ENCODE assay signal across 8 mouse cellular contexts in the genomic region with DNA sequence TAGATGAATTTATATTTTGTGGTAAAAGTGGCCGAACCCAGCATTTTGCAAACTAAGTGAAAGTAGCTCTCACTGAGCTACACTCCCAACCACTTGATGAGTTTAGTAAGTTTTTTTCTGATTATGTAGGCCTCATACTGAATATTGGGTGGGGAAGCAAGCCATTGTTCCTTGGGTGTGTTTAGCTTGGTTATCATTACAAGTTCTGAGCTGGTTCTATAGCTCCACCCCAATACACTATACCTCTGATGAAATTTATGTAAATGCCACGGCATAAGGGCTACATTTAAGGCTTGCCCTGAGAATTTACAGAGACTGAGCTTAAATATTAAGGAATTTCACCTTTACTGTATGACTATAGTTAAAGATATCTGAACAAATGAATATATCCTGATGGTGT. TPM values are rescaled to one million over a fixed set of nuclear protein-coding genes. Genes with fewer than 3 reads are reported as not detected.
DNase-seq lines count a peak whose midpoint lies in the region; ATAC-seq lines count a peak whose summit lies in the region.

No protein-coding gene starts in this region.

- H3K4me2 ChIP-seq in liver, embryonic 11.5 days = peak overlapping the region; percentile 63
- peak overlapping the region; percentile 84 for H3K4me2 ChIP-seq in embryonic facial prominence, embryonic 14.5 days (ENCODE audit: low read depth, low read length)
- H3K4me2 ChIP-seq in neural tube, embryonic 12.5 days (replicated peaks) = peak overlapping the region; percentile 69

- DNase-seq in liver, embryonic 11.5 days (ENCODE audit: low spot score) = no peak
- no peak for DNase-seq in liver
- no peak for DNase-seq in embryonic facial prominence, embryonic 14.5 days (ENCODE audit: low spot score)
- DNase-seq in limb, embryonic 10.5 days (ENCODE audit: low spot score) = no peak
- no peak for DNase-seq in adrenal gland, postnatal 10 days
- no peak for DNase-seq in cerebellum, postnatal 36 days

- H3K9me3 ChIP-seq in liver, embryonic 11.5 days (ENCODE audit: control insufficient read depth, low read length) = no peaks in the 10 kb centered on the region
- H3K9me3 ChIP-seq in embryonic facial prominence, embryonic 14.5 days (ENCODE audit: control insufficient read depth, low read length) = no peaks in the 10 kb centered on the region
- no peaks in the 10 kb centered on the region for H3K9me3 ChIP-seq in limb, embryonic 10.5 days (replicated peaks)
- H3K9me3 ChIP-seq in neural tube, embryonic 12.5 days = no peaks in the 10 kb centered on the region

- H3K36me3 ChIP-seq in liver, embryonic 11.5 days (ENCODE audit: control insufficient read depth, insufficient read depth, low read length) = peaks cover 13% of the 10 kb centered on the region; the same call in 1 of the 2 replicates
- H3K36me3 ChIP-seq in embryonic facial prominence, embryonic 14.5 days (ENCODE audit: control insufficient read depth, insufficient read depth, low read length) = peaks cover 28% of the 10 kb centered on the region
- peaks cover 38% of the 10 kb centered on the region for H3K36me3 ChIP-seq in limb, embryonic 10.5 days
- peaks cover 16% of the 10 kb centered on the region for H3K36me3 ChIP-seq in neural tube, embryonic 12.5 days

- H3K4me3 ChIP-seq in liver, embryonic 11.5 days (ENCODE audit: low read depth, low read length) = peak overlapping the region; percentile 100
- H3K4me3 ChIP-seq in embryonic facial prominence, embryonic 14.5 days (ENCODE audit: low read depth, low read length) = peak overlapping the region; percentile 100
- H3K4me3 ChIP-seq in limb, embryonic 10.5 days = peak overlapping the region; percentile 90
- no peak overlapping the region for H3K4me3 ChIP-seq in neural tube, embryonic 12.5 days

- peaks cover 8% of the 10 kb centered on the region; the same call in 1 of the 2 replicates for H3K4me1 ChIP-seq in liver, embryonic 11.5 days (replicated peaks; ENCODE audit: control insufficient read depth, insufficient read depth, low read length)
- H3K4me1 ChIP-seq in embryonic facial prominence, embryonic 14.5 days (ENCODE audit: control insufficient read depth, insufficient read depth, low read length) = peaks cover 3% of the 10 kb centered on the region
- peaks cover 10% of the 10 kb centered on the region; the same call in 1 of the 2 replicates for H3K4me1 ChIP-seq in limb, embryonic 10.5 days
- H3K4me1 ChIP-seq in neural tube, embryonic 12.5 days = peaks cover 10% of the 10 kb centered on the region

- no peak for ATAC-seq in liver, embryonic 11.5 days (replicated peaks; ENCODE audit: low FRiP score)
- ATAC-seq in embryonic facial prominence, embryonic 14.5 days (ENCODE audit: low read depth) = no peak
- ATAC-seq in neural tube, embryonic 12.5 days (ENCODE audit: low FRiP score, low read depth) = no peak
- no peak for ATAC-seq in inflammation-experienced regulatory T-cells, adult 6 months

- peak overlapping the region; percentile 41 for H3K9ac ChIP-seq in liver, embryonic 11.5 days (ENCODE audit: low read depth, low read length)
- H3K9ac ChIP-seq in embryonic facial prominence, embryonic 14.5 days (ENCODE audit: low read depth, low read length) = peak overlapping the region; percentile 21; the same call in 1 of the 2 replicates
- no peak overlapping the region for H3K9ac ChIP-seq in neural tube, embryonic 12.5 days

- no peaks in the 10 kb centered on the region for H3K27me3 ChIP-seq in liver, embryonic 11.5 days (replicated peaks; ENCODE audit: control insufficient read depth, insufficient read depth, low read length)
- H3K27me3 ChIP-seq in embryonic facial prominence, embryonic 14.5 days (replicated peaks; ENCODE audit: control insufficient read depth, insufficient read depth, low read length) = no peaks in the 10 kb centered on the region
- no peaks in the 10 kb centered on the region for H3K27me3 ChIP-seq in limb, embryonic 10.5 days (ENCODE audit: low read depth, poor library complexity, severe bottlenecking)
- H3K27me3 ChIP-seq in neural tube, embryonic 12.5 days (replicated peaks) = no peaks in the 10 kb centered on the region

- H3K27ac ChIP-seq in liver, embryonic 11.5 days (ENCODE audit: low read depth, low read length) = no peak overlapping the region
- H3K27ac ChIP-seq in embryonic facial prominence, embryonic 14.5 days (replicated peaks; ENCODE audit: low read depth, low read length) = no peak overlapping the region
- H3K27ac ChIP-seq in limb, embryonic 10.5 days = no peak overlapping the region
- H3K27ac ChIP-seq in neural tube, embryonic 12.5 days = no peak overlapping the region

- 20% methylated on average over 2 of the region's 2 CpGs for WGBS in liver, embryonic 11.5 days
- whole genome bisulfite sequencing in embryonic facial prominence, embryonic 14.5 days = 30% methylated on average over 2 of the region's 2 CpGs
- WGBS in limb, embryonic 10.5 days = 55% methylated on average over 2 of the region's 2 CpGs
- WGBS in neural tube, embryonic 12.5 days = 59% methylated on average over 2 of the region's 2 CpGs

RNA-seq across cellular contexts. Expression of a gene that starts 31.5 kb away (rescaled TPM):
- 698 and 755 TPM in 2 replicates for polyA plus RNA-seq in liver, embryonic 11.5 days (2014; fragmentation: Nextera tagmentation; extraction: Ambion mirVana)
- polyA plus RNA-seq in embryonic facial prominence, embryonic 14.5 days (2014; fragmentation: Nextera tagmentation; extraction: Ambion mirVana) = 426 and 453 TPM in 2 replicates
- 505 and 553 TPM in 2 replicates for polyA plus RNA-seq in limb, embryonic 10.5 days (2016; fragmentation: Nextera tagmentation; extraction: Ambion mirVana)
- polyA plus RNA-seq in neural tube, embryonic 12.5 days (2016; fragmentation: Nextera tagmentation; extraction: Ambion mirVana) = 428 and 429 TPM in 2 replicates
- 100 to 1,000 TPM; 321 to 336 TPM for total RNA-seq in adrenal gland, postnatal 10 days (2021)
- 100 to 1,000 TPM; 239 to 299 (median 256) TPM for polyA plus RNA-seq in inflammation-experienced regulatory T-cells, adult 6 months (2017; shearing (Covaris generic))
